Mouse (Mus musculus) testis, adult 2 months (tissue): ENCODE measurements around the gene Gm36028.

Source experiments
- CTCF ChIP-seq: fragments of 200-500 bp; IDR thresholded peaks from 2 replicates; pipeline ENCODE4 v1.5.1; 2012; ENCODE audit warnings: low read depth, mild to moderate bottlenecking, inconsistent platforms, low read length, moderate library complexity; ENCODE audit not compliant: control insufficient read depth, insufficient read depth, insufficient replicate concordance
- POLR2A ChIP-seq: fragments of 200-500 bp; IDR thresholded peaks from 2 replicates; pipeline ENCODE4 v1.6.1; 2012; ENCODE audit warnings: low read depth, mild to moderate bottlenecking, inconsistent platforms, low read length, moderate library complexity; ENCODE audit not compliant: control insufficient read depth

DNA sequence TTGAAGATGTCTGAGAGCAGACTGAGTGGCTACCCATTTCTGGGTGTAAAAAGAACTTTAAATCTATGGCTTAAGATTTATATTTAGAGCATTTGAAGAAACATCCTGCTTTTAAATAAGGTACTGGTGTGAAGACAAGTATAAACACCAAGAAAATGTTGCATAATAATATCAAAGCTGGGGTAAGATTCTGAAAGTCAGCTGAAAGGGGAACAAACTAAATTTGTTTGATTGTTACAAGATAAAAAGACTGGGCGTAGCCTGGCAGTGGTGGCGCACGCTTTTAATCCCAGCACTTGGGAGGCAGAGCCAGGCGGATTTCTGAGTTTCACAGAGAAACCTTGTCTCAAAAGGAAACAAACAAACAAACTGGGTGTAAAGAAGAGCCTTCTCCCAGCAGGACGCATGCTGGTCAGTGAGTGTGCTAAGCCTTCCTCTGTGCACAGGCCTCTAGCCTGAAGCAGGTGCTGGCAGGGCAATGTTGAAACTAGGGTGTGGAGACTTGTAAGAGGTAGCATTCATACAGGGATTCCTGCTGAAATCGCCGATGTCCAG, 18.1 kb upstream of the Gm36028 start:
- TF ChIP-seq CTCF (no peak), POLR2A (no peak)
